Mouse (Mus musculus) urinary bladder, postnatal 4 days (tissue): ENCODE results near the gene Tspo2.
A peak's percentile ranks its signal among the peaks of the same experiment; 100 is the strongest.

ENCODE experiments used
- DNase-seq, 2 experiments: peaks; one replicate each; pipeline ENCODE4 v3.0.0; 2021 to 2022; ENCODE audit warnings: low spot score in 2 of 2

The Tspo2 gene

DNA sequence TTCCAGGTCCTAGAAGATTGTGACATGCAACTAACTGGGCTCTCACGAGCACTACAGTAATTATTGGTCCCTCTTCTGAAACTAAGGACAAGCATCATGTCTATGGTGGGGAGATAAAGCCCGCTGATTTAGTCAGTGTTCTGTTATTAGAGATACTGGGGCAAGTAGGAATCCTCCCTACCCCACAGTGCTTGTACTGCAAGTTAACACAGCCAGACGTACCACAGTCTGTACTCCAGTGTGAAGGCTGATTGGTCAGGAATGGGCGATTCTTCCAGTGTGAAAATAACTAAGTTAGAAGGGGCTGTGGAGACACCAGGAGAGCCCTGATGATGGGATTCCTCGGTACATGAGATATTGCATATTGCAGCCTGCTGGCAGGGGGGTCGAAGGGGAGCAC lies 33.8 kb downstream of the Tspo2 start:
- no peak for DNase-seq

DNA sequence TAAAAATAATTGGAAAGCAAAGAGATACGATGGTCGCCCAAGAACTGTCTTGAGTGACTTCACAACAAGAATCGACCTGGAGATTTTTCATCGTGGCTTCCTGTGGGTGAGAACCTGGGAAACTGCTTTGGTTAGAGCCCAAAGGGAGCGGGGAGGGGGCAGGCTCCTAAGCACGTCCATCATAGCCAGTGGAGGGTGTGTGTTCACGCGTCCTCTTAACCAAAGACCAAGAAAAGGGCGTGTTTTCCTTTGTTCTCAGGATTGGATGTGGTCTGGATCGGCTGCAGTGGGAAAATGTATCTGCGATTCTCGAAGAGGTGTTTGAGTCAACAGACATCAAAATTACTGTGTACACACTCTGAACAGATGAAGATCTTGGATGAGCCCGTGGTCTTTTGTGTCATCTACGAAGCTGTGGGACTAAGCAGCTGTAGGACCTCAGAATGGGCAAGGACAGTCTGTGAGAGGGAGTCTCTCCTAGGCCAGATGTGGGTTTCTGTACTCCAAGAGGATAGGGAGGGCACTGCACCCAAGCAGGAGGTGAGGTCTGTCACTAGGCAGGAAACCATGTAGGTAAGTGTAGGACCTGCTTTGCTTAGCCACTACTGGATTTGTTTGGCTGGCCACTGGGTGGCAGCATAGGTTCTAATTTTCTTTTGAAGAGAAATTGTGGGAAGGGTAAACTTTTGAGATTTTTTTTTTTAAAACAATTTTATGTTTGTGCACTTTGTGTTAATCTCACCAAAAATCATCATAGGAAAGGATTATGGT lies 34.7 kb downstream of the Tspo2 start:
- no peak for DNase-seq

DNA sequence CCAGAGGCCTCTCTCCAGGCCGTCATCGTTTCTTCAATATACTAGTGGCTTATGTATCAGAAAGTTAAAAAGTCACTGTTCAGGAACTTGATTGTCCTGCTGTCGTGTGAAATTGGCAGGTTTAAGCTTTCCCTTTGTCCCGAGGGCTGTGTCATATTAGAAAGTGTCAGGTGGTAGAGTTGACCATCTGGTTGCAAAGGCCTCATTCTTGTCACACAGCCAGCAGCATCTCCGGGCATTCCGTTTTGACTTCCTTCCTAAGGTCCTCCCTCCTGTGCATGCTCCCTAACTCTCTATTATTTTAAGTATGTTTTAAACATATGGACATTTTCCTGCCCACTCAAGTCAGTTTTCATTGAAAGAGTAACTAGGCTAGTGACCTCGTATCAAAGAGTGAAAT lies 35.3 kb downstream of the Tspo2 start:
- DNase-seq, result no peak

- DNase-seq, result no peak
Observed at GRCm38 (mm10) chr17:48411241-48411640, 40.1 kb downstream of the Tspo2 start.

DNA sequence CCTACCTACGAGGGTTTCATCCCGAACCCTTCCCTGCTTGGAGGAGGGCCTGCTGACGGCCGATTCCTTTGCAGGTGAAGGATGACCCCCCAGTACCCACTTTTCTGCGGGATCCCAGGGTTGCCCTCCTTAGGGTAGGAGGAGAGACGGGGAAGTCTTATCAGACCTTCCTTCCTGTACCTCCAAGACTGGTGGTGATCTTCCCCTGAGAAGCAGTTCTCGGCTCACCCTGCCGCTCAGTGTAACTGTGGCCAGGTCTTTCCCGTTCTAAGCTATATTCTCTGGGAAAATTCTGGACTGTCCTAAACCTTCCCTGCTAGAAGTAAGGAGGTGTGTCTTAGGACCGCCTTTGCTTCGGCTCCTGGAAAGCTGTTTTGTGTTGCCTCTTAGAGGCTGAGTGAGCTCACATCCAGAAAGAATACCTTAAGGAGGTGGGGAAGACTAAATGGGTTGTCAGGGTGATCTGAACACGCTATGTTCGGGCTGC lies 41.0 kb downstream of the Tspo2 start:
- no peak for DNase-seq

DNA sequence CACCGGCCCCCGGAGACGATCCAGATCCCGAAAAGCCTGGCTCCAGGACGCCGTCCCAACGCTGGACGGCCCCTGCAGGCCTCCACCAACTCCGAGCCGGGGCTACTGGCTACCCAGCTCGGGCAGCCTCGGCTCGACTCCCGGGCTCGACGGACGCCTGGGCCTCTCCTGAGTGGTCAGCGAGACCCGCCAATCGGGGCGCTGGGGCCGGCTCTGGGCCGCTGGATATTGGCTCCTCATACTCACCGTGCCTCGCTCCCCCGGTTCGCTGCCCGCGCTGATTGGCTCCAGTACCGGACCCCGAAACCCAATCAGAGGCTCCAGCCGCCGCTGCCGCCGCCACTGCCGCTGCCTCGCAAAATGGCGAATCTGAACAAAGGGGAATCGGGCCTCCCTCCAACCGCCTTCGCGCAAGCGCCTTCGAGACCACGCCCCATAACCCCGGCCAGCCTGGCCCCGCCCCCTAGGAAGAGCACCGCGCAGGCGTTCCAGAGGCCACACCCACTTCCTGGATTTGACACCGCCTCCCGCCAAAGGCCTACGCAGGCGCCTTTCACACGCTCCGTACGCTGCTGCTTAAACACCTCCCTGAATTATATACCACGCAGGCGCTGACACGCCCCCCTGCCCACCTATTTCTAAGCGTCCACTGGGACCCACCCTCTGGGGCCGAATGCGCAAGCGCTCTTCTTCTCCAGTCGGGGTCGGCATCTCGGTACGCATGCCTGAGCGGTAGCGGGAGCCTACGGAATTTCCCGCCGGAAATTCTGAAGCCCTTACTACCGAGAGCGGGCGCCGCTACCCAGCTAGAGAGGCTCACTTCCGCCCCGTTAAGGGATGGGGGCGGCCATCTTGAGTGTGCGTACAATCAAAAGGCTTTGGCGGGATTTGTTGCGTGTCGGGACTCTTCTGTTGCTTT lies 41.7 kb downstream of the Tspo2 start, which contains the start of the genes Nfya and Oard1:
TSS of gene Nfya (minus strand) at position 527 of the 919 bp plus-strand sequence.
TSS of gene Oard1 (plus strand) at position 635 of the 919 bp plus-strand sequence.
- DNase-seq, result peak; percentile 100

DNA sequence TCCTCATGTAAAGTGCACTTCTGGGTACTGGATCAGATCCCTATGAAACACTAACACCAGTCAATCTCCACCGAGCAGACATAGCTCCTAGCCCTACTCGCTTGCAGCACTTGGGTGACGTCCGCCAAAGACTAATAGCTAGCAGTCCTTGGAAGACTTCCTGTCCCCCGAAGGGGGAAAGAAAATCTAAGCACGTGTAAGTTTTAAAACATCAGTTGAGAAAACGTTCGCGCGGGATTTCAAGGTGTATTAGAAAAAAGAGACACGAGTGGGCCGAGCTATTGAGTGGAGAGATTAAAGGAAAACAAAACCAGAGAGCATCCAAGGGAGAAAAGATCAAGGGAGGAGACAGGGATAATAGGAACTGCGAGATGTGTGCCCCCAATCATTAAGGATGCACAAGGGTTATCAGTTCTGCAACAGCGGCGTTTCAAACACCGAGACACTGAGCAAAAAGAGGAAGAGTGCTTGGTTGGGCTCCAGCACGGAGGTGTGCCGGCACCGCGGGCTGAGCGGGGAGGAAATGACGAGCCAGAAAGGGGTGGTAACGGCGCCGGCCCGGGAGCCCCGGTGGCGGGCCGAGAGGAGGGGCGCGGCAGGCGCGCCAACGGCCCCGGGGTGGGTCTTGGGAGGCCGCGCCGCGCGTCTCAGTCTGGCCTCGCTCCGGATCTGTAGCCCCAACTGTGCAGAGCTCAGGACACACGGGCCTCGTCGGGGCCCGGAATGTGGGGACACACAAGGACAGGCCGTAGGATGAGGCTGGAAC lies 42.6 kb downstream of the Tspo2 start:
- DNase-seq, result peak; percentile 73 to 76

GRCm38 (mm10) chr17:48407910-48408525 lies 43.3 kb downstream of the Tspo2 start:
- DNase-seq, result no peak

DNA sequence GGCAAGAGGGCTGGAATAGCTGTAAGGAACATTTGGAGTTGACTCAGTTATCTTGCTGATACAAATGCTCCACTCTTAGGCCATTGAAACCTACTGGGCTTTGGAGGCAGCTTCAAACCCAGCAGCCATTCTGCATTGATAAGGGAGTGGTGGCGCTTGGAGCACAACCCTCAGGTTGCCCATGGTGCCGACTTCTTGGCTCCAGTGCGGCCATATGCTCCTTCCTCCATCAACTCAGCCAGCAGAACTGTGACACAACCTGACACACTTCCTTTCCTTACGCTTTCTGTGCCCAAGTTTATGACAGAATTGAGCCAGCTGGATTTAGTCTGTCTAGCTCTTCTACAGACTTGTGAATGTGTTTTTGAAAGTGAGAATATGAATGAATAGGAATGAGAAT lies 44.2 kb downstream of the Tspo2 start:
- DNase-seq, result no peak

DNA sequence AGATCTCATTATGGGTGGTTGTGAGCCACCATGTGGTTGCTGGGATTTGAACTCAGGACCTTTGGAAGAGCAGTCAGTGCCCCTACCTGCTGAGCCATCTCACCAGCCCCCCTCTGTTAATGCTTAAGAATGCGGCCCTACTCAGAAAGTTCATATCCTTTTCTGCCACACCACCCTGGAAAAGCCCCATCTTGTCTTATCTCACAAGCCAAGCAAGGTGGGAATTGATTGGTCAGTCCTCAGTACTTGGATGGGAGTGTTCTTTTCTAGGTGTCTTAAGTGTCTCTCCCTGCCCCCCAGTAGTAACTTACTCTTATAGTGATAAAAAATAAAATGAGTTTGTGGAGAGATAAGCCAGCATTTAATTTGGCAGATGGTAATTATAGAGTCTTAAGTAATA lies 46.6 kb downstream of the Tspo2 start:
- DNase-seq, result no peak

- no peak for DNase-seq
Observed at GRCm38 (mm10) chr17:48403848-48404247, 47.5 kb downstream of the Tspo2 start.

- no peak for DNase-seq
Observed at GRCm38 (mm10) chr17:48402751-48403150, 48.6 kb downstream of the Tspo2 start.

DNA sequence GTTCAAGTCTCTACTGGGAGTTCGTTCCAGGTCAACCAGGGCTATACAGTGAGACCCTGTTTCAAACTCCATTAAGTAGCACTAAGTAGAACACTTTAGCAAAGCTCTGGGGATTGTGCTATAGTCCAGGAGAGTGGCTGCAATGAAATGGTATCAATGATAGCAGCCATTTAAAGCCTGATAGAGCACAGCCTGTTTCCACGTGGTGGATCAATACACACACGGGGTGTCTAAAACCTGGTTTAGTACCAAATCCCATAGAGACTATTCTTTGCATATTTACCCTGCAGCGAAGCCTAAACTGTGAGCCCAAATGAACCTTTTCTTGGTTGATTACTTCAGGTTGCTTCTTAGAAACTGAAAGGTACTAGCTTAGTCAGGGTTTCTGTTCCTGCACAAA lies 49.6 kb downstream of the Tspo2 start:
- no peak for DNase-seq
